Mouse (Mus musculus): ENCODE data around the gene Zfp207.
A peak's percentile ranks its signal among the peaks of the same experiment; 100 is the strongest.
"Not testable (repeated sequence)": the region's sequence is repeated elsewhere in the genome, so short reads cannot be mapped to it uniquely, and the experiment has no call there.

The Zfp207 gene

GRCm38 (mm10) chr11:80383019-80383625 is at the start of gene Zfp207:
TSS of gene Zfp207 (plus strand) at chr11:80383279.
- peak; percentile 97 for DNase-seq (ENCODE audit: low read depth, low spot score)

- no peak for DNase-seq (ENCODE audit: low read depth, low spot score)
These were observed 47.3 kb upstream of the Zfp207 start for GRCm38 (mm10) chr11:80335609-80336350.

- no peak for DNase-seq (ENCODE audit: low read depth, low spot score)
These were observed 46.7 kb upstream of the Zfp207 start for GRCm38 (mm10) chr11:80336351-80336730.

GRCm38 (mm10) chr11:80342482-80342881 is 40.6 kb upstream of the Zfp207 start:
- peak; percentile 19 for DNase-seq (ENCODE audit: low read depth, low spot score)

- DNase-seq (ENCODE audit: low read depth, low spot score) = peak; percentile 89
These were observed 31.1 kb upstream of the Zfp207 start for GRCm38 (mm10) chr11:80351832-80352430.

GRCm38 (mm10) chr11:80354832-80355231 is 28.2 kb upstream of the Zfp207 start:
- DNase-seq (ENCODE audit: low read depth, low spot score) = peak; percentile 22

GRCm38 (mm10) chr11:80368949-80369348 is 14.1 kb upstream of the Zfp207 start:
- DNase-seq (ENCODE audit: low read depth, low spot score) = no peak

- no peak for DNase-seq (ENCODE audit: low read depth, low spot score)
These were observed 6.4 kb upstream of the Zfp207 start for GRCm38 (mm10) chr11:80376651-80377050.

GRCm38 (mm10) chr11:80377712-80378451 is 5.2 kb upstream of the Zfp207 start, which contains the start of gene 5730455P16Rik:
TSS of gene 5730455P16Rik (minus strand) at chr11:80378034.
- peak; percentile 80 for DNase-seq (ENCODE audit: low read depth, low spot score)

GRCm38 (mm10) chr11:80378452-80379068 is 4.5 kb upstream of the Zfp207 start:
- peak; percentile 44 for DNase-seq (ENCODE audit: low read depth, low spot score)

- not testable (repeated sequence) for DNase-seq (ENCODE audit: low read depth, low spot score)
These were observed 3.9 kb upstream of the Zfp207 start for GRCm38 (mm10) chr11:80379184-80379583.

GRCm38 (mm10) chr11:80382626-80383018 is 457 bp upstream of the Zfp207 start:
- DNase-seq (ENCODE audit: low read depth, low spot score) = peak; percentile 66

- DNase-seq (ENCODE audit: low read depth, low spot score) = peak; percentile 45
These were observed 557 bp downstream of the Zfp207 start for GRCm38 (mm10) chr11:80383626-80384046.

- peak; percentile 30 for DNase-seq (ENCODE audit: low read depth, low spot score)
These were observed 1.4 kb downstream of the Zfp207 start for GRCm38 (mm10) chr11:80384461-80384860.

- DNase-seq (ENCODE audit: low read depth, low spot score) = no peak
These were observed 2.0 kb downstream of the Zfp207 start for GRCm38 (mm10) chr11:80385055-80385454.

- DNase-seq (ENCODE audit: low read depth, low spot score) = no peak
These were observed 3.7 kb downstream of the Zfp207 start for GRCm38 (mm10) chr11:80386790-80387189.

GRCm38 (mm10) chr11:80389885-80390284 is 6.8 kb downstream of the Zfp207 start:
- DNase-seq (ENCODE audit: low read depth, low spot score) = no peak

GRCm38 (mm10) chr11:80391407-80392120 is 8.5 kb downstream of the Zfp207 start:
- DNase-seq (ENCODE audit: low read depth, low spot score) = no peak

- DNase-seq (ENCODE audit: low read depth, low spot score) = no peak
These were observed 12.9 kb downstream of the Zfp207 start for GRCm38 (mm10) chr11:80395930-80396329.

GRCm38 (mm10) chr11:80396617-80397016 is 13.5 kb downstream of the Zfp207 start:
- no peak for DNase-seq (ENCODE audit: low read depth, low spot score)

GRCm38 (mm10) chr11:80407878-80408277 is 24.8 kb downstream of the Zfp207 start:
- DNase-seq (ENCODE audit: low read depth, low spot score) = not testable (repeated sequence)

All from 3T3-L1 (cell line).